Mouse (Mus musculus) CH12.LX (cell line): ENCODE results near the gene Zcchc7.

Experiments used
- CTCF ChIP-seq, 2 experiments: IDR thresholded peaks in 1 of 2; conservative IDR thresholded peaks in 1 of 2; 2 replicates each; pipeline ENCODE4 v1.5.1; 2011 to 2012; ENCODE audit warnings: low read depth in 2 of 2, low read length in 2 of 2, improper control_type of control experiment in 1 of 2, inconsistent platforms in 1 of 2, mild to moderate bottlenecking in 1 of 2, moderate library complexity in 1 of 2
- MYC ChIP-seq: IDR thresholded peaks from 2 replicates; pipeline ENCODE4 v1.6.1; 2011; ENCODE audit warnings: low read depth, mild to moderate bottlenecking, improper control_type of control experiment, low read length
- NELFE ChIP-seq: IDR thresholded peaks from 2 replicates; pipeline ENCODE4 v1.6.1; 2011; ENCODE audit warnings: low read depth, low read length, improper control_type of control experiment
- POLR2A ChIP-seq: IDR thresholded peaks from 2 replicates; pipeline ENCODE4 v1.6.1; 2011; ENCODE audit warnings: low read depth, mild to moderate bottlenecking, improper control_type of control experiment, low read length
- SIN3A ChIP-seq: IDR thresholded peaks from 2 replicates; pipeline ENCODE4 v1.6.1; 2012; ENCODE audit warnings: low read length, improper control_type of control experiment, inconsistent platforms
- USF1 ChIP-seq: IDR thresholded peaks from 2 replicates; pipeline ENCODE4 v1.6.1; 2014; ENCODE audit warnings: low read depth, mild to moderate bottlenecking, inconsistent platforms, low read length, improper control_type of control experiment

- TF ChIP-seq CTCF (conservative IDR thresholded peaks at IDR 0.05 in 1 of 2, IDR thresholded peaks at IDR 0.05 in 1 of 2; ENCODE audit: low read depth in 2 of 2, low read length in 2 of 2): no peak
- TF ChIP-seq SIN3A: no peak
- TF ChIP-seq NELFE: no peak
- peak; percentile 25 for TF ChIP-seq USF1
- TF ChIP-seq MYC: no peak
- no peak for TF ChIP-seq POLR2A
Measured at GRCm38 (mm10) chr4:44886143-44886542, 130.5 kb downstream of the Zcchc7 start.
